Mouse (Mus musculus) lung, postnatal 25 days (tissue): ENCODE measurements around the gene Hes5.

ENCODE experiments used
- DNase-seq: peaks from one replicate; pipeline ENCODE4 v3.0.0; 2022; ENCODE audit warnings: low spot score

The Hes5 gene

GRCm38 (mm10) chr4:154960690-154961225, at the start of gene Hes5:
TSS of gene Hes5 (plus strand) at chr4:154960923.
- DNase-seq: no peak

DNA sequence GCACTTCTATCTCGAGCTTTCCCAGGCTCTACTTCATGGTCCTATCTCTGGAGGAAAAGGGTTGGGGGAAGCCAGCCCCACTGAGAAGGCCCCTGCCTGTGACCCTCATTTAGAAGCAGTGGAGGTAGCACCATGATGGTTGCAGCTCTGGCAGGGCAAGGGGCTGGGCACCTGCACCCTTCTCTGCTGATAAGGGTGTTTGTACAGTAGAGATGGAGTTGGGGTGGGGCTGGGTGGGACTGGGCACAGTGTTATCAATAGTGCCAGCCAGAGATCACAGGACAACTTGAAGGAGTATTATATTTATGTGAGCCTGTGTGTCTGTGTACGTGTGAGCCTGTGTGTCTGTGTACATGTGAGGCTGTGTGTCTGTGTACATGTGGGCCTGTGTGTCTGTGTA, 49.1 kb upstream of the Hes5 start:
- DNase-seq: no peak

DNA sequence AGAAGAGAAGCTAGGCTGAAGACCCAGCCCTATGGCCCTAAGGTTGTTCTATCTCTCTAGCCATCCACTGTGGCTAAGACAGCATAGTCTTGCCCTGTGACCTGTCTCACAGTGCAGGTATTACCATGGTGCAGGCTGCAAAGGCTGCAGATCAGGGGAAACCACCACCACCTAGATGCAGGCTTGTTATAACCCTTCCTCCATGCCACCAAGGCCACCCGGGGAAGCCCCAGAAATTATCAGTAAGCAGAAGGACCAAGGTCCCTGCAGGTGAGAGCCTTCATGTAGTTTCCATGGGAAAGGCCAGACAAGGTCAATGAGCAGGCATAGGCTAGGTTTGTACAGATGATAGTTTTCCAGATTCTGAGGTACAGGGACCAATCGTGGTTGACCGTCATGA, 46.9 kb upstream of the Hes5 start:
- DNase-seq: no peak

DNA sequence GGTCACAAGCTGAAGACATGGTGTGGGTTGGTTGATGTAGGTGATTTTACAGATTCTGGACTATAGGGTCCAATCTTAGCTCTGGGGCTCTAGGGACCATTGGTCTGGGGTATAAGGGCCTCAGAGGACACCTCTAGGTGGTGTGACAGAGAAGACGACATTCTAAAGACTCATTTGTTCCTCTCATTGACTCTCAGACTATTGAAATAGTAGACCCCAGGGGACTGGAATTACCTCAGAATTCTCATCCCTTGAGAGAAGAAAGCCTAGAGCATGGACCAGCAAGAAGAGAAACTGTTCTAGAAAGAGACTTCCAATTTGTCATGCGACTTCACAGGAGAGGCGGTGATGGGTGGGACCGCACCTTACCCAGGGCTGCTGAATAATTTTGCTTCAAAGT, 46.5 kb upstream of the Hes5 start:
- DNase-seq: no peak

GRCm38 (mm10) chr4:154914707-154915106, 46.0 kb upstream of the Hes5 start:
- DNase-seq: no peak

DNA sequence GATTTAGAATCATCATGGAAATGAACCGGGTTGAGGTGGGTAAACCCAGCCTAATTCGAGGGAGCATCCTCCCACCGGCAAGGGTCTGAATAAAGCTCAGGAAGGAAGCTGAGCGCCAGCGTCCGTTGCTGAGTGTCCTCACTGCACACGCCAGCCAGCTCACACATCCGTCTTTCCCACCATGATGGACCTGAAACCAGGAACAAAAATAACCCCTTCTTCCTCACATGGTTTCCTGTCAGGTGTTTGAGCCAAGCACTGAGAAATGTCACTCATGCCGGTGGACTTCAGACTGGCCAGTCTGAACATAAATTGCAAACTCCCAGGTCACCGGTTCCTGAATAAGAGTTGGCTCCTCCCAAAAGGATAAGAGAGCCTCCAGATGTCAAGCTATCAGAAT, 45.4 kb upstream of the Hes5 start:
- no peak for DNase-seq

DNA sequence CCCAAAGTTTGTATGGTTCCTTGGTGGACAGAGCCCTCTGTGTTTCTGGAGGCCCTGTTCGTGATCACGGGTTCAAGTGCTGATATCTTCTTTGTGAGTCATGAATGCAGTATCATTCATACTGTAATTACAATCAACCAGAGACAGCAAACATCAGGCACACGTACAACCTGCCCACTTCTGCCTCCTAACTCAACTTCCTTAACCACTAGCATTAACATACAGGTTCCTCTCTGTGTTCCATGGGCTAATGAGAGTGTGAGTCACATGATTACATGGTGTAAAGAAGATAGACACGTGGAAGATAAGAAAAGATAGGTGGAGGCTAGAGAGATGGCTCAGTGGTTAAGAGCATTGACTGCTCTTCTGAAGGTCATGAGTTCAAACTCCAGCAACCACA, 44.1 kb upstream of the Hes5 start:
- no peak for DNase-seq

DNA sequence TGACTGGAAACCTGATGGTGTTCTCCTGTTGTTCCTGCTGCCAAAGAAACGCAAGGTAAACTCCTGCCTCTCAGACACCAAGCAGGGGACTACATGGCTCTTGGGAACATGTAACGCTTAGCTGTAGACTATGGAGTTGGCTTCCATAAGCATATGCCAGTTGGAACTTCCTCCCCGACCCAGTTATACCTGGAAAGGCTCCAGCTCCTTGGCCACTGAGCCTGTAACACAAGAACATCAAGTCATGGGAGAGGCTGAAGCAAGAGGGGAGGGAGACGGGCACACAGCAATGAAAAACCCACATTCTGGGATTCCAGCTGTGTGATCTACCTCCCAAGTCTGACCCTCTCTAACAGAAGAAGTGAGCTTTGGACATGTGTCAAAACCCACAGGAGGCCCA, 38.4 kb upstream of the Hes5 start:
- no peak for DNase-seq

- DNase-seq: no peak
These were observed 37.8 kb upstream of the Hes5 start for GRCm38 (mm10) chr4:154922931-154923330.

DNA sequence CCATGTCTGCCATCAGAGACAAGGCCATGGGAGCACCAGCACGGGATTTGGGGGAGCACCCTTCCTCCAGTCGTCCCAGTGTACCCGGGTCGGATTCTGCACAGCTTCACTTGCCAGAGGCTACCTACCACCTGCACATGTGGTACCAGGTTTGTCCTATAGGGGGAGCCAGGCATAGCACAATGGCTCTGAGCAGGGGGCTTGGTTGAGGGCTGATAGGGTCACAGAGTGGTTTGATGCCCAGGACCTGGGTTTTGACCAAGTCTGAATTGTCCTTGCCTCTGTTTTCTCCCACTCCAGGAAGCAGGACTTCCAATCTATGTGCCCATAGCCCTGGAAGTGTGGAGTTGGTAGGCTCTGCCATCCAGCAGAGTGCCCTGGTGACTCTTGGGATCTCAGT, 35.3 kb upstream of the Hes5 start:
- DNase-seq: no peak

- DNase-seq: no peak
These were observed 33.5 kb upstream of the Hes5 start for GRCm38 (mm10) chr4:154926969-154927898.

DNA sequence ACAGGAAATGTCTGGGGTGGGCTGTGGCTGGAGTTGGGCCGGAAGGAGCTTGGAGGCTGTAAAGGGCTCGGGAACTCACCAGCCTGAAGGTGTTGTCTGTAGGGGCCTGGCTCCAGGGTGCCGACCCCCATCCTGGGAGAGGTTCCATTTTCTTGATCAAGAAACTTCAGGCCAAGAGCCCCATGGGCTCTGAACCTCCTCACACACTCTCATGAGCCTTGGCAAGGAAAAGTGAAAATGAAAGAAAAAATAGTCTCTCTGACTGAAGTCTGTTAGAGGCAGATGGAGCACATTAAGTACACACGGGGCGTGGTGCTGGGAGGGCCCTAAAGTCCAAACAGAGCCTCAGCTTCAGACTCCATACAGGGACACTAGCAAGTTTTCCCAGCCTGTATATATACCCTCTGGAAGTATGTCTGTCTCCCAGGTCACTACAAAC, 32.8 kb upstream of the Hes5 start:
- peak; percentile 71 for DNase-seq

- no peak for DNase-seq
These were observed 32.2 kb upstream of the Hes5 start, which contains the start of gene Tnfrsf14 for GRCm38 (mm10) chr4:154928395-154929087. TSS of gene Tnfrsf14 (minus strand) at chr4:154928563.

DNA sequence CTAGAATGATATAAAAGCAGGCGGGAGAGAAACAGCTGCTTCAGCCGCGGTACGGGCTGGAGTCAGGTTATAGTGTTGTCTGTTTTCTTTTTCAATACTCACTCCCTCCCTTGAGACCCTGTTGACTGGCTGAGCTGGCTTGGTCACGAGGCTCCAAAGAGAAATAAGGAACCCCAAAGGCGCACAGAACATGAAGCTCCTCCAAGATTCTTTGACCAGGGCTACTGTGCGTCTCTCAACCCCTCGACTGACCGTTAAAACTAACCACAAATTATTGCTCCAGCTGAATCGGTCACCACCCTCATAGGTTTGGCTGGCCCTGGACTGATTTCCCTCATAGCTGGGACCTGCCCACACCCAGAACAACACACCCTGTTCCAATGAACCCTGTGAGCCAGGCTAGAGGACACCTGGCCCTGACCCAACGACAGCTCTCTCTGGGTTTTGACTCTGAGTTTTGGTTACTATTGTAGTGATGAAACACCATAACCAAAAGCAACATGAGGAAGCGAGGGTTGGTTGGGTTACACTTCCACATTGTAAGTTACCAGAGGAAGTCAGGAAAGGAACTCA, 31.5 kb upstream of the Hes5 start:
- peak; percentile 58 for DNase-seq

- DNase-seq: no peak
These were observed 27.3 kb upstream of the Hes5 start for GRCm38 (mm10) chr4:154933306-154933907.

DNA sequence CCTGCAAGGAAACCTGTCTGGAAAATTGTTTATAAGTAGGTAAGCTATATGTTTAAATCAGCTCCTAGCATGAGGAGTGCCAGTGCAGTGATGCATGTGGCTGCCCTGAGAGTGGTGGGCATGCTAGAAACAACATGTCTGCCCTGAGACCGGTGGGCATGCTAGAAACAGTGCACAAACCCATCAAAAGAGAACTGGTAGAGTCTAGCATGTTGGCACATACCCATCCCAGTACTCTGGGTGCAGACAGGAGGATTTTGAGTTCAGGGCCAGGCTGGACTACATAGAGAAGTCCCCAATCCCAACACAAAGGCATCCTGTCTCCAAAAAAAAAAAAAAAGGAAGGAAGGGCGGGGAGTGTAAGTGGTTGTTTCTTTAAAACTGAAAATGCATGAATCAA, 25.9 kb upstream of the Hes5 start:
- no peak for DNase-seq

GRCm38 (mm10) chr4:154935788-154936187, 24.9 kb upstream of the Hes5 start:
- DNase-seq: no peak

DNA sequence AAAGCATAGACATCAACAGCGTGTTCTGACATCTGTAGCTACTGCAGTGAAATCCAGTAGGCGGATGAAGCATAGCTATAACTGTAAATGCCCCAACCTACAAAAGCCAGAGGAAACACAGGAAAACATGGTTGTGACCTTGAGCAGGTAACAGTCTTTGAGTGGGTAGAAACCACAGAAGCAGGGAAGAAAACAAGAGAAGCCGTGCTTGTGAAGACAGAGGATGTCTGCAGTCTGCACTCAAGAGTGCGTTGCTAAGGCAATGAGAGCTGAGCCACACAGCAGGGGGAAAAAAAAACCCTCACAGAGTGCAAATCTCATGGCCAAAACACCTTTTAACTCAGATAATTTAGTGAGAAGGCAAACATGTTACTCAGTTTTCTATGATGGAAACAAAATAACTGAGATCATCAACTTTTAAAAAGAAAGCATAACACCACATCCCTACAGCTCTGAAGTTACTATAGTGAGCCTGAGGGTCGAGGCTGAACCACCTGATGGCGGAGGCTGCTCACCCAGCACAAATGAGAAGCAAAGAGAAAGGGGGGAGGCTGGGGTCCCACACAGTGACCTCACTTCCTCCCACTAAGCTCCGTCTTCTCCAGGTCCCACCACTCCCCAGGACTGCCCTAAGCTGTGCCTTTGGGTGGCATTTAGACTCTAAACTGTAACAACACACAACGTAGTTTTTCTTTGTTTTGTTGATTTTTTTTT, 24.0 kb upstream of the Hes5 start:
- peak; percentile 38 for DNase-seq

GRCm38 (mm10) chr4:154937746-154938145, 23.0 kb upstream of the Hes5 start:
- DNase-seq: no peak

DNA sequence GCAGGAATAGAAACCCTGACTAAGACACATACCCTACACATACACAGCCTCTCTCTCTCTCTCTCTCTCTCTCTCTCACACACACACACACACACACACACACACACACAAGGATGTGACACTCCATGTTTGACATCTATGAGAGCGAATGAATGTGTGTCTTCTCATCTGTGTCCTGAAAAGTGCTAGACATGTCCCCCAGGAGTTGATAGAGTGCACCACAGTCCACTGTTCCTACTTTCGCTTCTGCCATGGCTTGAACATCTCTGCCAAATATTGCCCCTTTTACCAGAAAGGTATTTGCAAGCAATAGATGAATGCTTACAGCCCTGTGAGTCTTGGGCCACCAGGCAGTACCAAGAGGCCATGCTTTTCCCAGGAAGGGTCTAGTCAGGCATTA, 20.6 kb upstream of the Hes5 start:
- DNase-seq: no peak

DNA sequence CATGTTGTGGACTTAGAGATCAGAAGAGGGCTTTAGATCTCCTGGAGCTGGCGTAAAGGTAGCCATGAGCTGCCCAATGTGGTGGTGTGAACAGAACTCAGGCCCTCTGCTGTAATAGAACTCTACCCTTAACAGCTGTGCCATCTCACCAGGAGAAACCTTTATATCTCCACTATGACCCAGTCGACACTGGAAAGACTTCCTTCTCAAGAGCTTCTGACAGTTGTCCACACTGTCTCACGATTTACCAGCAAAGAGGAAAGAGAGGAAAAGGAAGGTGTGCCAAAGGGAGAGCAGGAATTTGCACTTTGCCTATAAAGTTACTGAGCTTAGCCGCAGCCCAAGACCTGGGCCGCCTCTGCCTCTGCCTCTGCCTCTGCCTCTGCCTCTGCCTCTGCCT, 18.9 kb upstream of the Hes5 start:
- no peak for DNase-seq
